ENCODE assay signal across 12 mouse cellular contexts in the genomic region with DNA sequence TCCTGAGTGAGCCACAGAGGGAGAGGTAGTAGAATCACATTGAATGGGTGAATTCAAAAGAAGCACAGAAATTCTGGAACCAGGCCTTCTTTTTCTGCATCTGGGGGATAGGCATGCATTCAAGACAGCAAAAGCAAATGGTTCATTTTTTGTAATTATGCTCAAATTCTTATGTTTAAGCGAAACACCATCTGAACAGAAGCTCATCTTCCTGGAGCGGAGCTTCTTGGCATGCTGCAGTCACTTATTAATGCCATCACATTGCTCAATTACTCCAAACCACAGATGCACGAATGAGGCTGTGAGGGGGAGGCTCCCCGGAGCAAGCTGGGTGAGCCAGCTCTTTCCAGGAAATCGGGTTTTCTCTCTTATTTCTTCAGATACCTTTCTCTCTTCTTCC.
A peak's percentile ranks its signal among the peaks of the same experiment; 100 is the strongest.
DNase-seq lines count a peak whose midpoint lies in the region; ATAC-seq lines count a peak whose summit lies in the region.
"Had no signal": no experiment of that assay in that cellular context is flagged by ENCODE, and none has a peak within 500 bp of the region (broad histone marks: within the 10 kb centered on the region; RNA-seq: fewer than 3 reads in every experiment).

No protein-coding gene starts in this region.

- H3K9ac ChIP-seq in kidney, embryonic 15.5 days, result no peak overlapping the region
- H3K9ac ChIP-seq: embryonic facial prominence, embryonic 15.5 days; liver, embryonic 13.5 days had no signal

- H3K36me3 ChIP-seq in heart, embryonic 10.5 days, result no peaks in the 10 kb centered on the region
- H3K36me3 ChIP-seq in kidney, embryonic 15.5 days, result no peaks in the 10 kb centered on the region
- H3K36me3 ChIP-seq: embryonic facial prominence, embryonic 15.5 days; liver, embryonic 13.5 days had no signal

- H3K4me1 ChIP-seq in heart, embryonic 10.5 days, result no peaks in the 10 kb centered on the region
- H3K4me1 ChIP-seq in kidney, embryonic 15.5 days, result no peaks in the 10 kb centered on the region
- H3K4me1 ChIP-seq: embryonic facial prominence, embryonic 15.5 days; liver, embryonic 13.5 days had no signal

- H3K27me3 ChIP-seq in heart, embryonic 10.5 days (ENCODE audit: insufficient read depth, poor library complexity, severe bottlenecking), result no peaks in the 10 kb centered on the region
- H3K27me3 ChIP-seq in kidney, embryonic 15.5 days, result no peaks in the 10 kb centered on the region
- H3K27me3 ChIP-seq: embryonic facial prominence, embryonic 15.5 days; liver, embryonic 13.5 days had no signal

- ATAC-seq in kidney, embryonic 15.5 days (replicated peaks; ENCODE audit: low FRiP score), result no peak

- no peak overlapping the region for H3K27ac ChIP-seq in heart, embryonic 10.5 days
- H3K27ac ChIP-seq in kidney, embryonic 15.5 days, result no peak overlapping the region
- H3K27ac ChIP-seq: embryonic facial prominence, embryonic 15.5 days; liver, embryonic 13.5 days had no signal

- 77% methylated on average over 5 of the region's 5 CpGs for WGBS in heart, embryonic 10.5 days
- WGBS in kidney, embryonic 15.5 days, result 78% methylated on average over 5 of the region's 5 CpGs

- H3K9me3 ChIP-seq in heart, embryonic 10.5 days, result no peaks in the 10 kb centered on the region
- H3K9me3 ChIP-seq in kidney, embryonic 15.5 days (replicated peaks), result no peaks in the 10 kb centered on the region
- H3K9me3 ChIP-seq: embryonic facial prominence, embryonic 15.5 days; liver, embryonic 13.5 days had no signal

- H3K4me2 ChIP-seq in kidney, embryonic 15.5 days, result no peak overlapping the region
- H3K4me2 ChIP-seq: embryonic facial prominence, embryonic 15.5 days; liver, embryonic 13.5 days had no signal

- DNase-seq in cerebellum, adult 9-10 months, result peak; percentile 23
- DNase-seq in cerebellum, postnatal 4 days (ENCODE audit: low spot score in 2 of 2), result no peak
- DNase-seq in frontal cortex, postnatal 14 days (ENCODE audit: low spot score in 2 of 2), result peak; percentile 34 to 39
- DNase-seq in layer of hippocampus, postnatal 36 days, result peak; percentile 49 to 57
- peak; percentile 29 for DNase-seq in right cerebral cortex, postnatal 14 days
- DNase-seq in gastrocnemius, postnatal 10 days, result no peak
- DNase-seq in heart, embryonic 10.5 days (ENCODE audit: low spot score), result no peak
- DNase-seq: heart, postnatal 4 days; liver, embryonic 13.5 days; lung, postnatal 4 days had no signal

- H3K4me3 ChIP-seq in heart, embryonic 10.5 days, result no peak overlapping the region
- no peak overlapping the region for H3K4me3 ChIP-seq in kidney, embryonic 15.5 days (replicated peaks)
- H3K4me3 ChIP-seq: embryonic facial prominence, embryonic 15.5 days; liver, embryonic 13.5 days had no signal

Comparison
In these comparisons a context has a peak if more than half of its experiments do, and no peak if none do; other contexts are left out.
1. DNase-seq: peak in cerebellum, adult 9-10 months (single experiment), frontal cortex, postnatal 14 days (2 of 2), layer of hippocampus, postnatal 36 days (2 of 2) and right cerebral cortex, postnatal 14 days (single experiment); none in cerebellum, postnatal 4 days (0 of 2), gastrocnemius, postnatal 10 days (single experiment) and heart, embryonic 10.5 days (single experiment).